Mouse (Mus musculus) stomach, embryonic 15.5 days (tissue): Measurements from ENCODE around the gene Olfr1315-ps1. TPM values are rescaled to one million over a fixed set of nuclear protein-coding genes. Genes with fewer than 3 reads are reported as not detected.

Experiments
- ATAC-seq: fragments of 200-750 bp; cut with Nextera tagmentation; 2 replicates; pipeline ENCODE4 v1.8.0; 2017; ENCODE audit warnings: low read depth, moderate number of reproducible peaks, moderate TSS enrichment; ENCODE audit not compliant: insufficient read depth, low FRiP score
- H3K27ac ChIP-seq: fragments of 300-500 bp; sonication (generic); 2 replicates; pipeline ENCODE4 v1.5.1; 2015; ENCODE audit warnings: mild to moderate bottlenecking, inconsistent platforms
- H3K27me3 ChIP-seq: fragments of 300-500 bp; sonication (generic); replicated peaks from 2 replicates; pipeline ENCODE4 v1.6.1; 2015; ENCODE audit warnings: inconsistent platforms
- H3K36me3 ChIP-seq: fragments of 300-500 bp; sonication (generic); 2 replicates; pipeline ENCODE4 v1.6.1; 2015; ENCODE audit warnings: inconsistent platforms
- H3K4me1 ChIP-seq: fragments of 300-500 bp; sonication (generic); 2 replicates; pipeline ENCODE4 v1.6.1; 2015; ENCODE audit warnings: inconsistent platforms
- H3K4me2 ChIP-seq: fragments of 300-500 bp; sonication (generic); 2 replicates; pipeline ENCODE4 v1.6.1; 2015; ENCODE audit warnings: mild to moderate bottlenecking, inconsistent platforms
- H3K4me3 ChIP-seq: fragments of 300-500 bp; sonication (generic); replicated peaks from 2 replicates; pipeline ENCODE4 v1.5.1; 2015; ENCODE audit warnings: inconsistent platforms
- H3K9ac ChIP-seq: fragments of 300-500 bp; sonication (generic); 2 replicates; pipeline ENCODE4 v1.6.1; 2015; ENCODE audit warnings: inconsistent platforms
- H3K9me3 ChIP-seq: fragments of 300-500 bp; sonication (generic); 2 replicates; pipeline ENCODE4 v1.6.1; 2016; ENCODE audit warnings: inconsistent platforms
- WGBS: fragments of 180-500 bp; shearing (Covaris S2); methylation state at CpG from one replicate; pipeline ENCODE4 v1.1.7; 2015; 5-methylcytosine and 5-hydroxymethylcytosine counted together
- polyA plus RNA-seq: library from polyadenylated mRNA; unstranded; fragments of >200 nt; fragmentation: Nextera tagmentation; extraction: Ambion mirVana; gene quantifications from 2 replicates; pipeline ENCODE4 v1.2.1, GENCODE M21; 2015

Olfr1315-ps1 gene
- polyA plus RNA-seq = not detected in 2 replicates

- WGBS = 67% methylated on average over 1 of the region's 1 CpGs
- ATAC-seq = no peak
- Histone ChIP-seq H3K27me3 (no peaks in the 10 kb centered on the region), H3K36me3 (no peaks in the 10 kb centered on the region), H3K9ac (no peak within 1 kb of the TSS), H3K4me3 (no peak within 1 kb of the TSS), H3K4me1 (no peaks in the 10 kb centered on the region), H3K4me2 (no peak within 1 kb of the TSS), H3K27ac (no peak within 1 kb of the TSS), H3K9me3 (no peaks in the 10 kb centered on the region)
Measured at GRCm38 (mm10) chr2:112115340-112115739, at the start of gene Olfr1315-ps1. Gene Olfr1315-ps1, minus strand, starts transcription at chr2:112115440.

- H3K27ac ChIP-seq = no peak within 1 kb of the TSS
- H3K4me1 ChIP-seq = no peaks in the 10 kb centered on the region
- H3K9ac ChIP-seq = no peak within 1 kb of the TSS
- no peaks in the 10 kb centered on the region for H3K9me3 ChIP-seq
- no peak within 1 kb of the TSS for H3K4me3 ChIP-seq
- no peak for ATAC-seq
- no peak within 1 kb of the TSS for H3K4me2 ChIP-seq
- H3K27me3 ChIP-seq = no peaks in the 10 kb centered on the region
- no peaks in the 10 kb centered on the region for H3K36me3 ChIP-seq
Measured at GRCm38 (mm10) chr2:112153898-112154297, 38.7 kb upstream of the Olfr1315-ps1 start, which contains the start of gene Olfr1318. Gene Olfr1318, plus strand, starts transcription at chr2:112154198.

GRCm38 (mm10) chr2:112140029-112140428 is 24.8 kb upstream of the Olfr1315-ps1 start, which contains the start of gene Olfr1317:
Gene Olfr1317, plus strand, starts transcription at chr2:112140329.
- ATAC-seq = no peak
- H3K27ac ChIP-seq = no peak within 1 kb of the TSS
- no peaks in the 10 kb centered on the region for H3K9me3 ChIP-seq
- H3K27me3 ChIP-seq = no peaks in the 10 kb centered on the region
- no peak within 1 kb of the TSS for H3K9ac ChIP-seq
- H3K4me3 ChIP-seq = no peak within 1 kb of the TSS
- WGBS = 53% methylated on average over 2 of the region's 2 CpGs
- no peaks in the 10 kb centered on the region for H3K36me3 ChIP-seq
- no peak within 1 kb of the TSS for H3K4me2 ChIP-seq
- H3K4me1 ChIP-seq = no peaks in the 10 kb centered on the region

- Histone ChIP-seq H3K4me3 (no peak within 1 kb of the TSS), H3K9ac (no peak within 1 kb of the TSS), H3K4me1 (no peaks in the 10 kb centered on the region), H3K4me2 (no peak within 1 kb of the TSS), H3K27ac (no peak within 1 kb of the TSS), H3K9me3 (no peaks in the 10 kb centered on the region), H3K27me3 (no peaks in the 10 kb centered on the region), H3K36me3 (no peaks in the 10 kb centered on the region)
- 77% methylated on average over 2 of the region's 2 CpGs for whole genome bisulfite sequencing
- no peak for ATAC-seq
Measured at GRCm38 (mm10) chr2:112134877-112135276, 19.6 kb upstream of the Olfr1315-ps1 start, which contains the start of gene Olfr1316. Gene Olfr1316, minus strand, starts transcription at chr2:112134977.

- no peaks in the 10 kb centered on the region for H3K9me3 ChIP-seq
- no peaks in the 10 kb centered on the region for H3K4me1 ChIP-seq
- H3K9ac ChIP-seq = no peak within 1 kb of the TSS
- H3K4me3 ChIP-seq = no peak within 1 kb of the TSS
- no peak within 1 kb of the TSS for H3K4me2 ChIP-seq
- no peak within 1 kb of the TSS for H3K27ac ChIP-seq
- ATAC-seq = no peak
- no peaks in the 10 kb centered on the region for H3K36me3 ChIP-seq
- H3K27me3 ChIP-seq = no peaks in the 10 kb centered on the region
Measured at GRCm38 (mm10) chr2:112096681-112097080, 18.6 kb downstream of the Olfr1315-ps1 start, which contains the start of gene Olfr1314. Gene Olfr1314, minus strand, starts transcription at chr2:112096781.

- no peak within 1 kb of the TSS for H3K27ac ChIP-seq
- no peak within 1 kb of the TSS for H3K4me2 ChIP-seq
- H3K36me3 ChIP-seq = no peaks in the 10 kb centered on the region
- no peaks in the 10 kb centered on the region for H3K4me1 ChIP-seq
- ATAC-seq = no peak
- no peak within 1 kb of the TSS for H3K4me3 ChIP-seq
- no peak within 1 kb of the TSS for H3K9ac ChIP-seq
- no peaks in the 10 kb centered on the region for H3K27me3 ChIP-seq
- H3K9me3 ChIP-seq = no peaks in the 10 kb centered on the region
Measured at GRCm38 (mm10) chr2:112077743-112078142, 37.5 kb downstream of the Olfr1315-ps1 start, which contains the start of gene Olfr1313. Gene Olfr1313, minus strand, starts transcription at chr2:112077843.

Other genes with a start within 250 kb of the Olfr1315-ps1 start
- gene Olfr1305, start 238.3 kb downstream of the Olfr1315-ps1 start, polyA plus RNA-seq = not detected in 2 replicates
- gene Olfr1306, start 199.2 kb downstream of the Olfr1315-ps1 start, polyA plus RNA-seq = not detected in 2 replicates
- not detected in 2 replicates for gene Olfr1307, start 166.0 kb downstream of the Olfr1315-ps1 start, polyA plus RNA-seq
- gene Olfr1308, start 150.5 kb downstream of the Olfr1315-ps1 start, polyA plus RNA-seq = not detected in 2 replicates
- not detected in 2 replicates for gene Olfr1309, start 125.2 kb downstream of the Olfr1315-ps1 start, polyA plus RNA-seq
- gene Olfr1310, start 102.7 kb downstream of the Olfr1315-ps1 start, polyA plus RNA-seq = not detected in 2 replicates
- not detected in 2 replicates for gene Olfr1311, start 91.0 kb downstream of the Olfr1315-ps1 start, polyA plus RNA-seq
- not detected in 2 replicates for gene Olfr1312, start 65.2 kb downstream of the Olfr1315-ps1 start, polyA plus RNA-seq
- gene Olfr1313, start 37.6 kb downstream of the Olfr1315-ps1 start, polyA plus RNA-seq = not detected in 2 replicates
- gene Olfr1314, start 18.7 kb downstream of the Olfr1315-ps1 start, polyA plus RNA-seq = not detected in 2 replicates
- not detected in 2 replicates for gene Olfr1316, start 19.5 kb upstream of the Olfr1315-ps1 start, polyA plus RNA-seq
- gene Olfr1317, start 24.9 kb upstream of the Olfr1315-ps1 start, polyA plus RNA-seq = not detected in 2 replicates
- gene Olfr1318, start 38.8 kb upstream of the Olfr1315-ps1 start, polyA plus RNA-seq = not detected in 2 replicates
- 27.0 and 28.0 TPM in 2 replicates for gene Lpcat4, start 124.0 kb upstream of the Olfr1315-ps1 start, polyA plus RNA-seq
- gene Nutm1, start 143.9 kb upstream of the Olfr1315-ps1 start, polyA plus RNA-seq = 0.04 TPM in 1 of 2 replicates, not detected in the other
- 213 and 223 TPM in 2 replicates for gene Nop10, start 146.5 kb upstream of the Olfr1315-ps1 start, polyA plus RNA-seq
- gene Slc12a6, start 150.4 kb upstream of the Olfr1315-ps1 start, polyA plus RNA-seq = 10.5 and 11.8 TPM in 2 replicates
- gene Gm21985, start 150.9 kb upstream of the Olfr1315-ps1 start, polyA plus RNA-seq = not detected in 2 replicates